Mouse (Mus musculus) bone marrow macrophage, adult 2 months (primary cell): ENCODE data around the gene Crp.

Experiments used
- CTCF ChIP-seq: IDR thresholded peaks from 2 replicates; pipeline ENCODE4 v1.5.1; 2012; ENCODE audit warnings: low read depth, mild to moderate bottlenecking, low read length, moderate library complexity
- POLR2A ChIP-seq: IDR thresholded peaks from 2 replicates; pipeline ENCODE4 v1.6.1; 2012; ENCODE audit warnings: mild to moderate bottlenecking, low read depth, low read length, borderline replicate concordance

DNA sequence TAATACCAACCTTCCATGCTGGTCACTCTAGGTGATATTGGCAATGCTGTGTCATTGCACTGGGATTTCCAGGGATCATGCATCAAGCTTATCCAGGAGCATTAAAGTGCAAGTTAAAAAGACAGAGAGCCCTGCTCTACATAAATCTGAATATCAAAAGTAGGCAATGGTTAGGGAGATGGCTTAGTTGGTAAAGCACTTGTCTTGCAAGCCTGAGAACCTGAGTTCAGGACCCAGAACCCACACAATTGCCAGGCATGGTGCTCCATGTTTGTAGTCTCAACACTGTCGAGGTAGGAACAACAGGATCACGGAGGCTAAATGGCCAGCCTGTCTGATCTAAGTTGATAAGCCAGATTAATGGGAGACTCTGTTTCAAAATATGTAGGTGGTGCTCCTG is 3.5 kb downstream of the Crp start:
- TF ChIP-seq CTCF (no peak), POLR2A (no peak)
